ENCODE assay signal across 9 mouse cellular contexts in genomic region chr14:21120473-21120872, GRCm38 (mm10).
DNase-seq lines count a peak whose midpoint lies in the region; ATAC-seq and TF ChIP-seq lines count a peak whose summit lies in the region.
"Had no signal": no experiment of that assay in that cellular context is flagged by ENCODE, and none has a peak within 500 bp of the region (broad histone marks: within the 10 kb centered on the region; RNA-seq: fewer than 3 reads in every experiment).

No protein-coding gene starts in this region.

- H3K4me3 ChIP-seq in forebrain, embryonic 14.5 days (ENCODE audit: low read depth, low read length) = no peak overlapping the region
- H3K4me3 ChIP-seq in forebrain, embryonic 15.5 days = no peak overlapping the region
- H3K4me3 ChIP-seq in liver, adult 2 months (ENCODE audit: insufficient read depth, low read depth, low read length) = no peak overlapping the region
- H3K4me3 ChIP-seq in liver, embryonic 11.5 days (ENCODE audit: low read depth, low read length) = no peak overlapping the region
- H3K4me3 ChIP-seq: midbrain, embryonic 12.5 days had no signal

- peaks cover 28% of the 10 kb centered on the region; the same call in 1 of the 2 replicates for H3K79me2 ChIP-seq in liver, adult 2 months (ENCODE audit: control insufficient read depth, insufficient read depth, low read length)

- H3K4me2 ChIP-seq in forebrain, embryonic 14.5 days (ENCODE audit: low read length) = no peak overlapping the region
- H3K4me2 ChIP-seq in forebrain, embryonic 15.5 days (replicated peaks) = no peak overlapping the region
- no peak overlapping the region for H3K4me2 ChIP-seq in liver, embryonic 11.5 days
- H3K4me2 ChIP-seq: midbrain, embryonic 12.5 days had no signal

- no peaks in the 10 kb centered on the region for H3K36me3 ChIP-seq in forebrain, embryonic 14.5 days (ENCODE audit: control insufficient read depth, insufficient read depth, low read length)
- H3K36me3 ChIP-seq in forebrain, embryonic 15.5 days = no peaks in the 10 kb centered on the region
- peaks cover 6% of the 10 kb centered on the region for H3K36me3 ChIP-seq in liver, adult 2 months (ENCODE audit: control insufficient read depth, insufficient read depth, low read length)
- no peaks in the 10 kb centered on the region; the same call in 1 of the 2 replicates for H3K36me3 ChIP-seq in liver, embryonic 11.5 days (ENCODE audit: control insufficient read depth, insufficient read depth, low read length)
- H3K36me3 ChIP-seq: midbrain, embryonic 12.5 days had no signal

- no peak for ATAC-seq in forebrain, embryonic 14.5 days
- no peak for ATAC-seq in forebrain, embryonic 15.5 days (replicated peaks)
- no peak for ATAC-seq in liver, embryonic 11.5 days (replicated peaks; ENCODE audit: low FRiP score)

- no peaks in the 10 kb centered on the region for H3K4me1 ChIP-seq in forebrain, embryonic 14.5 days (ENCODE audit: control insufficient read depth, insufficient read depth, low read length)
- no peaks in the 10 kb centered on the region for H3K4me1 ChIP-seq in forebrain, embryonic 15.5 days
- peaks cover 36% of the 10 kb centered on the region for H3K4me1 ChIP-seq in liver, adult 2 months (ENCODE audit: control insufficient read depth, insufficient read depth, low read length)
- H3K4me1 ChIP-seq in liver, embryonic 11.5 days (replicated peaks; ENCODE audit: control insufficient read depth, insufficient read depth, low read length) = no peaks in the 10 kb centered on the region; the same call in 1 of the 2 replicates
- H3K4me1 ChIP-seq: midbrain, embryonic 12.5 days had no signal

- 28% methylated on average over 3 of the region's 3 CpGs for WGBS in forebrain, embryonic 14.5 days
- 35% methylated on average over 3 of the region's 3 CpGs for WGBS in forebrain, embryonic 15.5 days
- WGBS in liver, adult 2 months = 17% methylated on average over 3 of the region's 3 CpGs
- 40% methylated on average over 3 of the region's 3 CpGs for WGBS in liver, embryonic 11.5 days

- no peak for TF ChIP-seq POLR2A in liver, adult 2 months (IDR thresholded peaks at IDR 0.05; ENCODE audit: extremely low read depth, insufficient read depth, low read length)

- no peaks in the 10 kb centered on the region for H3K9me3 ChIP-seq in forebrain, embryonic 14.5 days (replicated peaks; ENCODE audit: control insufficient read depth, low read length)
- H3K9me3 ChIP-seq in forebrain, embryonic 15.5 days = no peaks in the 10 kb centered on the region
- H3K9me3 ChIP-seq in liver, embryonic 11.5 days (ENCODE audit: control insufficient read depth, low read length) = no peaks in the 10 kb centered on the region
- H3K9me3 ChIP-seq: midbrain, embryonic 12.5 days had no signal

- no peak overlapping the region for H3K9ac ChIP-seq in forebrain, embryonic 14.5 days (ENCODE audit: low read length)
- H3K9ac ChIP-seq in forebrain, embryonic 15.5 days (replicated peaks) = no peak overlapping the region
- H3K9ac ChIP-seq in liver, adult 2 months (ENCODE audit: low read depth, low read length) = no peak overlapping the region
- no peak overlapping the region for H3K9ac ChIP-seq in liver, embryonic 11.5 days (ENCODE audit: low read depth, low read length)
- H3K9ac ChIP-seq: midbrain, embryonic 12.5 days had no signal

- no peak overlapping the region for H3K27ac ChIP-seq in forebrain, embryonic 14.5 days (ENCODE audit: low read depth, low read length)
- no peak overlapping the region for H3K27ac ChIP-seq in forebrain, embryonic 15.5 days (replicated peaks)
- peak overlapping the region; percentile 86 for H3K27ac ChIP-seq in liver, adult 2 months (replicated peaks; ENCODE audit: insufficient read depth, low read depth, low read length)
- no peak overlapping the region for H3K27ac ChIP-seq in liver, embryonic 11.5 days (ENCODE audit: low read depth, low read length)
- H3K27ac ChIP-seq: midbrain, embryonic 12.5 days had no signal

- H3K27me3 ChIP-seq in forebrain, embryonic 14.5 days (replicated peaks; ENCODE audit: control insufficient read depth, insufficient read depth, low read length) = no peaks in the 10 kb centered on the region
- no peaks in the 10 kb centered on the region for H3K27me3 ChIP-seq in forebrain, embryonic 15.5 days
- no peaks in the 10 kb centered on the region for H3K27me3 ChIP-seq in liver, adult 2 months (ENCODE audit: control insufficient read depth, insufficient read depth, low read length)
- H3K27me3 ChIP-seq in liver, embryonic 11.5 days (replicated peaks; ENCODE audit: control insufficient read depth, insufficient read depth, low read length) = no peaks in the 10 kb centered on the region
- H3K27me3 ChIP-seq: midbrain, embryonic 12.5 days had no signal

- peak; percentile 60 for TF ChIP-seq CTCF in liver, adult 2 months (IDR thresholded peaks at IDR 0.05; ENCODE audit: low read depth, low read length)

- peak; percentile 89 for DNase-seq in forebrain, embryonic 14.5 days (ENCODE audit: low spot score)
- peak; percentile 69 for DNase-seq in liver, adult 2 months (ENCODE audit: extremely low read depth, low read depth, low spot score)
- no peak for DNase-seq in liver, embryonic 11.5 days (ENCODE audit: low spot score)
- peak; percentile 88 for DNase-seq in NIH3T3 (ENCODE audit: low read depth)
- DNase-seq in embryo, embryonic 11.5 days (ENCODE audit: low read depth, low spot score) = peak; percentile 39
- DNase-seq in lung, postnatal 14 days = peak; percentile 80
- DNase-seq in urinary bladder, adult 18-20 months (ENCODE audit: low spot score in 2 of 2) = no peak

Comparison
In these comparisons a context has a peak if more than half of its experiments do, and no peak if none do; other contexts are left out.
1. DNase-seq: peak in forebrain, embryonic 14.5 days (single experiment), liver, adult 2 months (single experiment), NIH3T3 (single experiment), embryo, embryonic 11.5 days (single experiment) and lung, postnatal 14 days (single experiment); none in liver, embryonic 11.5 days (single experiment) and urinary bladder, adult 18-20 months (0 of 2).